Mouse (Mus musculus): ENCODE measurements around the gene 1700030J22Rik.

1700030J22Rik gene

DNA sequence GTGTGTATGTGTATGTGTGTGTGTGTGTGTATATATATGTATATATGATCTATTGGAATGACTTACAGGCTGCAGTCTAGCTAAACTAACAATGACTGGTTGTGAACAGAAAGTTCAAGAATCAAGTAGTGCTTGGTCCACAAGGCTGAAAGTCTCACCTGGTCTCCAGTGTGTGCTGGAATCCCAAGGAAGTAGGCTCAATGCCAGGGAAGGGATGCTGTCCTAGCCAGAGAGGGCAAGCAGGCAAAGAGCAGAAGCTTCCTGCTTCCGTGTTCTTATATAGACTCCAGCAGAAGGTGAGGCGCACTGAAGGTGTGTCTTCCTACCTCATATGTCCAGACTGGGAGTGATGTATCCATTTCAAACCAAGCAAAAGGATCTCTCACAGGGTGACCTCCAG, 27.0 kb downstream of the 1700030J22Rik start:
- DNase-seq (ENCODE audit: low read depth, low spot score) = no peak

DNA sequence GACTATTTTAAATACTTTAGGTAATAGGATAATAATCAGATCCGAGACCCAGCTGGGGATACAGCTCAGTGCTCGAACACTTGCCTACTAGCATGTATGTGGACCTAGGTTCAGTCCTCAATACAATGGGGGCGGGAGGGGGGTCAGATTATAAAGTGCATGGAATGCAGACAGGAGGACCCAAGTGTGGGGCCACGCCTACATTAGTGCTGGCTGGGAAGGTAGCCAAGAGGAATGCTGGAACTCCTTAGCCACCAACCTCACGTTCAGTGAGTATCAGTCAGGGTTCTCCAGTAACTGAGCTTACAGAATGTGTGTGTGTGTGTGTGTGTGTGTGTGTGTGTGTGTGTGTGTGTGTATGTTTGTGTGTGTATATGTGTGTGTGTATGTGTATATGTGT, 27.4 kb downstream of the 1700030J22Rik start:
- DNase-seq (ENCODE audit: low read depth, low spot score) = no peak

DNA sequence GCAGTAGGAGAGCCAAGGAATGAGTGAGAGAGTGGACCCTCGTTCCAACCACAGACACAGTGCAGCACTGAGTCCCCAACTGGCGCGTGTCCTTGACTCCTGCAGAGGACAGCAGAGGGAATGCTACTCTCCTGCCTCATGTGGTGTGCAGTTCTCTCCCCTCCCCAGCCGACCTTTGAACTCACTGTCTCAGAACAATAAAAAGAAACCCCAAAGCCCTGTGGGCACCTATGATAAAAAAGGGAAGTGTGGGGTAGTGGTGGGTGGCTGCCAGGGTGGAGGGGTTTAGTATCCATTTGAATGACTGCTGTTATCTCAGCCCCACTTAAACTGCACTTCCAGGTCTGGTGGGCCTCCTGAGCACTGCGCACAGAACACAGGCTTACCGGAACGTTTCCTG, 31.2 kb downstream of the 1700030J22Rik start:
- DNase-seq (ENCODE audit: low read depth, low spot score) = no peak

DNA sequence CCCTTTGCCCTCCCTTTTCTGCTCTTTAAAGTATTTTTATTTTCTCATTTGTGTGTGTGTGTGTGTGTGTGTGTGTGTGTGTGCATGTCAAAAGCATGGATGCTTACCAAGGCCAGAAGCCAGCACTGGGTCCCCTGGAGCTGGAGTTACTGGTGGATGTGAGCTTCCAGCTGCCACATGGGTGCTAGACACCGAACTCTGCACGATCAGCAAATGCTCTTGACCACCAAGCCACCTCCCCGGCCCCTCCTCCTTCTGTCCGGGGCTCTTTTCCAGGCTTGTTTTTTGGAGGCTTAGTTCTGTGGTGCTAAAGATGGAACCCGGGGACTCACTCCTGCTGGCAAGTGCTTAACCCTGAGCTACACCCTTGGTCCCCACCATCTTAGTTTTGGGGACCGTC, 31.9 kb downstream of the 1700030J22Rik start:
- DNase-seq (ENCODE audit: low read depth, low spot score) = no peak

DNA sequence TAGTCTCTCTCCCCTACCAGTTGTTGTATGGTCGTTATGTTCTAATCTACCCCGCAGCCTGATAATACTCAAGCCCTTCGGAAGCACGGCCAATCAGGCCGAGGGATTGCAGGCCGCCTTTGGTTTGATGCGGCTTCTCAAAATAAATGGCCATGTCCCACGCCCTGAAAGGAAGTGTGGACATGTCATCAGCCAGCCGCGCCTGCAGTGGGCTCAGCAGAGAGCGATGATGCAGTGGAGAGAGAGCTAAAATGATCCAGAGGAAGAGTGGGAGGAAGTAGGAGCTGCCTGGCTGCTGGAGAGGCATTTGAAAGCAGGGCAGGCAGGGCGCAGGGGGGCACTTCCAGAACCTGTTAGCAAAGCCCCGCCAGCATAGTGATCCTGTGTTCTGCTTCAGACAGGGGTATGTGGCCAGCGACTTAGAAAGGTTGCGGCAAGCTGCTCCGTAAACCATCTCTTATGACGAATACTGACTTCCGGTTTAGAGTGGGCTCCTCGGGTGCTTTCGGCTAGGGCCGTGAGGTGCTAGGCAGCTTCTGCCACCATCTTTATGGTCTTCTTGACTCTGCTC, 32.4 kb downstream of the 1700030J22Rik start:
- DNase-seq (ENCODE audit: low read depth, low spot score) = peak; percentile 70

DNA sequence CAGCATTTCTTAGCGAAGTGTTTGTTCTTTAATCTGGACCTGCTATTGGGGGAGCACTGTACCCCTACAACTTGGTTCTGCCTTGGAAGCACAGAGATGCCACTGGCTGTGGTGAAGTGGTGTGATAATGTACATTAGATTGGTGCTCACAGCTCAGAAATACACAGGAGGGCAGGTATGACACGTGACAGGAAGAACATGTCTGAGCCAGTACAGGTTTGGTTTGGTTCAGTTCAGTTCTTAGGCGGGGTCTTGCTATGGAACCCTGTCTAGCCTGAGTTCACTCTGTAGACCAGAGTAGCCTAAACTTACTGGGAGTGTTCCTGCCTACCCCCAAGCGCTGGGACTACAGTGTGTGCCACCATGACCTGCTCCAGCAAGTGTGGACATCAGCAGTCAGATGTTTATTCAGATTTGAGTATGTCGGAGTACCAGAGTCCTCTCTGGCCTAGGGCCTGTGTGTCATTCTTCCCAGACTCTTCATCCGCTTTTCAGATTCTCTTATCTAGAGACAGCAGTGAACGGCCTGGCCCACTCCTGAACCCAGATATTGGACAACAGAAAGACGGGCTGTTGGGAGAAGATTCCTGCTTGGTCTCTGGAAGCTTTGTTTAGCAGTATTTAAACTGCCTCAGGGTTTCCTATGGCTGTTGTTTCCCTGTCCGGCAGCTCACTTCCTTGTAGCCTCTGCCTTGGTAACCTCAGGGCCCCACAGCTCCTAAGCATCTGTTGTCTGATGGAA, 33.4 kb downstream of the 1700030J22Rik start:
- DNase-seq (ENCODE audit: low read depth, low spot score) = no peak

DNA sequence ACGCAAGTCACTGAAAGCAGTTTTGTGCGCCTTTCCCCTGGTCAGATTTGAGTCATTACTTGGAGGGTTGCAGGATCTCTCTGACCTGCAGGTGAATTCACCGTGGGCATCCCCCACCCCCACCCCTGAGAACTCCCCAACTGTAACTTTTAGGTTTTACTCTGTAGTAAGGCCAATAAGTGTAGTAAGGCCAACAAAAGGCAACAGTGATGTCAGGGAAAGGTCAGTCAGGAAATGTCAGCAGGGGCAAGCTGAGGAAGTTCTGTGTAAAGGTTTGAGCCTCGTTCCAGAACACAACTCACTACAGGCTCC, 34.4 kb downstream of the 1700030J22Rik start:
- DNase-seq (ENCODE audit: low read depth, low spot score) = no peak

DNA sequence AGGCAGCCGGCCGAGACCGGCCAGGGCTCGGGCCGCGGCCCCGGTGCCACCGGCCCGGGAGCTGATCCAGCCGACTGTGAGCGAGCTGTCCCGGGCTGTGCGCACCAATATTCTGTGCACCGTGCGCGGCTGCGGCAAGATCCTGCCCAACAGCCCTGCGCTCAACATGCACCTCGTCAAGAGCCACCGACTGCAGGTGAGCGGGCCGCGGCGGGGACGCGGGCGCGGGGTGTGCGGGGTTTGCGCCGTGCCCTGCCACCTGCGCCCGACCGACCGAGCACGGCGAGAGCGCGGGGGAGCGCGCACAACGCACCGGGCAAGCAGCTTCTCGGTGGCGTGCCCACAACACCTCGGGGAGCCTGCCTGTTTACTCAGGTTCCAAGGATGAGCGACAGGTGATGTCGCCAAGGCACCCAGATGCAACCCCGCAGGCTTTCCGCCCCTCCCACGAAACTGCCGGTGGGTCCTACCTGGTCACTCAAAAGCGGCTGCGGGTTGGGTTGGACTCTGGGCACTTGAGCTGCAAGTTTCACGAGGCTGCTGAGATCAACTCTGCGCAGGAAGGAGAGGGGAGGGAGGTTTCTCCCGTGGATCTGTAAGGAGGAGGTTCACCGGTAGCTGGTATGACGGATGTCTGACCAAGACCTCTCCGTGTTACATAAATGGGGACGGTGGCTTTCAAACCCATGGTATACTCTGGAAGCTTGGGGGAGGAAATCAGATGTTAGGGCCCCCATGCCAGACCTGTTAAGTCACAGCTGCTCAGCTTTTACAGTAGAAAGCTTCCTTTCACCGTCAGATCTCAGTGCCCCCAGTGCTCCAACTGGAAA, 35.0 kb downstream of the 1700030J22Rik start:
- DNase-seq (ENCODE audit: low read depth, low spot score) = peak; percentile 41

DNA sequence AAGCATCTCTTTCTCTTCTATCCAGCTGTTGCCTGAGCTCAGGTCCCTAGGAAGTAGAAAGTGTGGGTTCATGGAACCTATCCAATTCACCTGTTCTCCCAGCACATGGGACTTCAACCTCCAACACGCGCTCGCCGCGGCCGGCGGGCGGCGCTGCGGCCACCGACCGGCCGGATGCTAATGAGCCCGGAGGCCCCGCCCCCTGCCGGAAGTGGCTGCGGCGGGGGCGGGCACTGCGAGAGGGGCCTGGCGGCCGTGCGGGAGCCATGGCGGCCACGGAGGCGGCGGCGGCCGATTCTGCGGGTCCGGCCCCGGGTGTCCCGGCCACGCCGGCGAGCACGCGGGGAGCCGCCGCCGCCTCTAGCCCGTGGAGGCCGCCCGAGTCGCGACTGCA, 35.6 kb downstream of the 1700030J22Rik start, which contains the start of gene Atmin:
Atmin (plus strand) TSS at position 233 of the 394 bp plus-strand sequence.
- peak; percentile 55 for DNase-seq (ENCODE audit: low read depth, low spot score)

DNA sequence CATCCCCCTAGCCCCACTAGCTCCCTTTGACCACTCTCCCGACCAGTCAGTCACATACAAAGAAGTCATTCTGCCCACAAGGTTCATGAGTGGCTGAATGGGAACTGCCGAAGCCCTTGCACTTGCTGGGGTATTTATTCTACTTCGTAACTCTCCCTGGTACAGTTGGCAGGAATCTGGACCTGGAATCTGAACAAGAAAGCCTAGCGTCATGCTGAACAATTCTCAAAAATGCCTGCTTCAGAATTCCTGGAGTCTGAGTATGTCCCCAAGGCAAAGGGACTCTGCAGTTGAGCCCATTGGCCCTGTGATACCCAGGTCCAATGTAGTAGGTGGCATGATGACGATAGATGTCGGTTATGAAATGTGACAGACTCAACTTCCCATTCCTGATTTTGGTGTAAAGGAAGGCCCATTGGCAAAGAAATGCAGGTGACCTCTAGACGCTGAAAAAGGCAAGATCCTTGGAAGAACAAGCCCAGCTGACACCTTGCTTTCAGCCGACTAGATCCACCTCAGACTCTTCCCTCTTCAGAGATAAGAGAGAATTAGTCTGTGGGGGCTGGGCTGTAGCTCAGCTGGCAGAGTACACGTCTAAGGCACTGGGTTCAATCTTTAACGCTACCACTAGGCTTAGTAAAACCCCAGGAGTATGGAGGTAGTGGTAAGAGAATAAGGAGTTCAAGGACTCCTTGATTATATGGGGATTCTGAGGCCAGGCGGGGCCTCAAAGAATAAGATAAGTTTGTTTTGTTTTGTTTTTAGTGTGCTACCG, 36.3 kb downstream of the 1700030J22Rik start:
- DNase-seq (ENCODE audit: low read depth, low spot score) = no peak

DNA sequence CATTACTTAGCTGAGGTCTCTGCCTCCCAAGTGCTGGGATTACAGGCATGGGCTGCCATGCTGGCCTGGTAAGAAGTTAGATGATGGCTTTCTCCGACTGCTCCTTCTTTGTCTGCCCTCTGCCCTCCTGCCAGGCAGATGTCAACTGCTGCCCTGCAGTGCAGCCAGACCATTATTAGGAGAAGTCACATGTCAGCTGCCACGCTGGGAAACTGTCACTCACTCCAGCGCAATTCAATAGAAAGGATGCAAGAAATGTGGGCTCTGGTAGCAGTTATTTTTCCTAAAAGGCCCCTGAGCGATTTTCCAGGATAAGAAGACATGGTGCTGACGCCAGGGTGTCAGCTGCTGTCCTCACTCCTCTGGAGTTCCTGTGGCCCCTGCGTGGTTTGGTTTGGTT, 43.3 kb downstream of the 1700030J22Rik start:
- DNase-seq (ENCODE audit: low read depth, low spot score) = no peak

DNA sequence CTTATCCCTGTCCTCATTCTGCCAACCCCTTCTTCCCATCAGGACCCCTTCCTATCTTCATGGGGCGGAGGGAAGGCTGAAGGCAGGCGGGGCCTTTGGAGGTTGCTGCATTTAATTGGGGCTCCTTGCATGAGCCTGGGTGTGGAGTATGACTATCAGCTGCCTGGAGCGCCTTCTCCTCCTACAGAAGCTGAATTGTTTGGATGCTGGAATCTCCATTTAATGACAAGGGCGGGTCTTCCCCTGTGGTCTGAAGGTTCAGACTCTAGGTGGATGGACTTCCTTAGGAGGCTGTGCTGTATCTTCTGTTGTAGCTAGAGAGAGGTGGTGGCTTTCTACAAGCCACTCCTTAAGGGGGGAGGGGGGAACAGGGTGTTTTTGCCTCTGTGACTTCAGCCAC, 43.8 kb downstream of the 1700030J22Rik start:
- no peak for DNase-seq (ENCODE audit: low read depth, low spot score)

DNA sequence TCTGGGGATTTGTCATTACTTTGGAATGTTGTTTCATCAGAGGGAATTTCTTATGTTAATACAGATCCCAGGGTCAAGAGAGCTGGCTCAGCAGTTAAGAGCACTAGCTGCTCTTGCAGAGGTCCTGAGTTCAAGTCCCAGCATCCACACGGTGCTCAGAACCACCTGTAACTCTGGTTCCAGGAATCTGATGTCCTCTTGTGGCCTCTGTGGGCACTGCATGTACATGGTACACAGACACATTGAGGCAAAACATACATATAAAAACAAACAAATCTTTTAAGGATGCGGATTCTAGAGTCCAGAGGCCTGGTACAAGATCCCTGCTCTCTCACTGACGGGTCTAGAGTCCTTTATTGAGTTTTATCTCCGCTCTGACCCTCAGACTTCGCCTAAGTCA, 50.2 kb downstream of the 1700030J22Rik start:
- DNase-seq (ENCODE audit: low read depth, low spot score) = no peak

DNA sequence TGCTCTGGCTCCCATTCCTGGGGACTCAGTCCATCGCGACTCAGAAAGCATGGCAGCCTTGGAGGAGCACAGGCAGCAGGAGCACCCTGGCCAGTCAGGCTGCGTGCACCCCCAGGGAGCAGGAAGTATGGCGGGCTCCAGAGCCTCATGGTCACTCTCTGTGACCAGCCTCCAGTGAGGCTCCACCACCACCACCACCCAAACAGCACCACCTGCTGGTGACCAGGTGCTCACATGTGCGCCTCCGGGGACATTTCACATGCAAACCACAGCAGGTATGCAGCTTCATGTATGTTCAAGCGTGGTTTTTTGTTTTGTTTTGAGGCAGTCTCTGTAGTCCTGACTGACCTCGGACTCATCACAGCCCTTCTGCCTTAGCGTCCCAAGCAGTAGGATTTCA, 50.9 kb downstream of the 1700030J22Rik start:
- no peak for DNase-seq (ENCODE audit: low read depth, low spot score)

DNA sequence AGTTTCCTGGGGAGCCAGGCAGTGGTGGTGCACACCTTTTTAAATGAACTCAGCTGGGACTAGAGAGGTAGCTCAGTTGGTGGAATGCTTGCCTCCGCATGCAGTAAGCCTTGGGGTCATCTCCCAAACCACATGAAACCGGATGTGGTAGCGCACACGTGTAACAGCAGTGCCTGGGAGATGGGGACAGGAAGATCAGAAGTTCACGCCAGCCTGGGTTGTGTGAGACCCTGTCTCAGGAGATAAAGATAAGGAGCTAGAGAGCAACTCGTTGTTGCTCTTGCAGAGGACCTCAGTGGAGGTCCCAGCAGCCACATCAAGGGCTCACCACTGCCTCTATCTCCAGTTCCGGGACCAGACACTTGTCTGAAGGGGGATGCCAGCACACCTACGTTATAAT, 55.2 kb downstream of the 1700030J22Rik start:
- DNase-seq (ENCODE audit: low read depth, low spot score) = no peak

DNA sequence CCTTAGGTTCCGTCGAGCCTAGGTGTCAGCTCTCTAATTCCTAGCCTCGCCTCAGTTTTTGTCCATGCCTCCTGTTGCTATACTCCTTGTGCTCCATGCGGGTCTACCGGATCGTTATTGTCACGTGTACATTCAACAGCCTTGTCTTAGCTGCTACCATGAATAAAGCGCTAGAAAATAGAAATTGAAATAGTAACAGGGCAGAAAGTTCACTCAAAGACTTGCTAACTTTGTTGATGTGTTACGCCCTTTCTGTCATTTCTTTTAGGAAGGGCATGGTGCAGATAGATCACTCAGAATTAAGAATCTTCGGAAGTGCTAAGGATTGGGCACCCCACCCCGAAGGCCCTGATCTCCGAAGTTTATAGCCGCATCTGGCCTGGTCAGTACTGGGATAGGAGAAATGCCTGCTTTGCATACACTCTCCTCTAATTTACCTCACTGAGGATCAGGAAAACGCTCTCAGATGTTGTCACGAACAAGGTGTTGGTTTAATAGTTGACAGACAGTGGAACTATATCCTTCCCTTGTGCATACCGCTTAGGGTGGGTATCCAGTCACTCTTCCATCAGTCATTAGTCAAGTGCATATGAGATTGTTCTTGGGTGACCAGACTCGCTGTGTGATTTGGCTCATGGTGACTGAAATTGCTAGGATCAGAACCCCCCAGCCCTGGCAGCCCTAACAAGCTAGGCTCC, 56.5 kb downstream of the 1700030J22Rik start:
- no peak for DNase-seq (ENCODE audit: low read depth, low spot score)

DNA sequence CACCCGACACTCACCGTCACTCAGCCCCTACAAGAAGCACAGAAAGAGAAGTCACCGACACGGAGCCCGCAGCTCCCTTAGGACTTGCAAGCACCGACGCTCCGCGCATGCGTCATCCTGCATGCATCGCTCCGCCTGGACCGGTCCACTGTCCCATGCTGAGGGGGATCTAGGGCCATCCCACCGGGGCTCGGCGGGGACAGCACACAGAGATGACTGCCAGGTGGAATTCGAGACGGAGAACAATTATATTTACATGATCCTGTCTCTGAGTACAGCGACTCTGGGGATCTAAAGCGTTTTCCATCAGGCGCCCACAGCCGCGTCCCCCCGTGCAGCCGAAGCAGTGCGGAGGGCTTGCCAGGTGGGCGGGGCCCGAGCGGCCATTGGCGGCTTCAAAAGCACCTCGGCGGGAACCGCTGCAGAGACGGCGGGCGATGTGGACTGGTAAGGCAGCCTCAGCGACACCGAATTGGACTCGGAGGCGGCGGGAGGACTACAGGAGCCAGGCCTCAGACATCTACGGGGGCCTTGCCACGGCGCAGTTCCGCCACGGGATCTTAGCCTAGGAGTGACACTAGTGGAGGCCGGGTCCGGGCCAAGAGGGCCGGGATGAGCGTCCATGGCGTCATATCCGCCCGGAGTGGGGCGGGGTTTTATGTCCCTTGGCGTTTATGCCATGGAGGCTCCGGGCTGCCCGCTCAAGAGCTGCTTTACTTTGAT, 57.3 kb downstream of the 1700030J22Rik start, which contains the start of the genes Cmc2 and Cenpn:
Cmc2 (minus strand) TSS at position 119 of the 723 bp plus-strand sequence.
Cenpn (plus strand) TSS at position 394 of the 723 bp plus-strand sequence.
- peak; percentile 95 for DNase-seq (ENCODE audit: low read depth, low spot score)

DNA sequence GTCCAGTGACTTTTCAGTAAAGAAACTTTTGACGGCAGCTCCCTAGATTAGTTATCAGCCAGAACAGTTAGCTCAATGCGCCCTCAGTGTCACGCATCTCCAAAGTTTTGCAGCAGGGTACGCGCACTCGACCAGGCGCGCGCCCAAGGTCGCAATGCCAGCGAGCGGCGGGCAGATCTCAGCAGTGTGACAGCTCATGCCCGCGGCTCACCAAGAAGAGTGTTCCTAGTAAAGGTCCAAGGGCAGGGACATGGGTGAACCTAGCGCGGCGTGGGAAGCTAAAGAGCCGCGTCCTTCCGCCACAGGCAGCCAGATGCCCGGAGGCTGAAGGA, 57.8 kb downstream of the 1700030J22Rik start:
- DNase-seq (ENCODE audit: low read depth, low spot score) = no peak
